Mouse (Mus musculus): ENCODE data around the gene Slc12a9.

GRCm38 (mm10) chr5:137381152-137381551, 47.8 kb upstream of the Slc12a9 start:
- TF ChIP-seq CTCF (IDR thresholded peaks at IDR 0.05; ENCODE audit: control insufficient read depth, insufficient read depth, insufficient read length) (peak; percentile 62), MAX (IDR thresholded peaks at IDR 0.05) (no peak), USF1 (IDR thresholded peaks at IDR 0.05; ENCODE audit: low read depth) (peak; percentile 47)

All from C2C12 (cell line).